Mouse (Mus musculus): Measurements from ENCODE around the gene Cog6. TPM values are rescaled to one million over a fixed set of nuclear protein-coding genes. Genes with fewer than 3 reads are reported as not detected.

The Cog6 gene
- 10 to 100 TPM; 26.1 to 32.2 TPM for total RNA-seq (2021)
- long read RNA-seq, experiment 1, transcript Cog6-201 (19 exons, 3,182 nt) = major isoform, 59 of 64 reads
- long read RNA-seq, experiment 1, partial matches to known transcripts = 2 of 64 reads
- long read RNA-seq, experiment 1, other reads (novel, unspliced or antisense) = 3 of 64 reads
- long read RNA-seq, experiment 2, transcript Cog6-201 (19 exons, 3,182 nt) = major isoform, 75 of 80 reads
- long read RNA-seq, experiment 2, partial matches to known transcripts = 3 of 80 reads
- long read RNA-seq, experiment 2, other reads (novel, unspliced or antisense) = 2 of 80 reads

DNA sequence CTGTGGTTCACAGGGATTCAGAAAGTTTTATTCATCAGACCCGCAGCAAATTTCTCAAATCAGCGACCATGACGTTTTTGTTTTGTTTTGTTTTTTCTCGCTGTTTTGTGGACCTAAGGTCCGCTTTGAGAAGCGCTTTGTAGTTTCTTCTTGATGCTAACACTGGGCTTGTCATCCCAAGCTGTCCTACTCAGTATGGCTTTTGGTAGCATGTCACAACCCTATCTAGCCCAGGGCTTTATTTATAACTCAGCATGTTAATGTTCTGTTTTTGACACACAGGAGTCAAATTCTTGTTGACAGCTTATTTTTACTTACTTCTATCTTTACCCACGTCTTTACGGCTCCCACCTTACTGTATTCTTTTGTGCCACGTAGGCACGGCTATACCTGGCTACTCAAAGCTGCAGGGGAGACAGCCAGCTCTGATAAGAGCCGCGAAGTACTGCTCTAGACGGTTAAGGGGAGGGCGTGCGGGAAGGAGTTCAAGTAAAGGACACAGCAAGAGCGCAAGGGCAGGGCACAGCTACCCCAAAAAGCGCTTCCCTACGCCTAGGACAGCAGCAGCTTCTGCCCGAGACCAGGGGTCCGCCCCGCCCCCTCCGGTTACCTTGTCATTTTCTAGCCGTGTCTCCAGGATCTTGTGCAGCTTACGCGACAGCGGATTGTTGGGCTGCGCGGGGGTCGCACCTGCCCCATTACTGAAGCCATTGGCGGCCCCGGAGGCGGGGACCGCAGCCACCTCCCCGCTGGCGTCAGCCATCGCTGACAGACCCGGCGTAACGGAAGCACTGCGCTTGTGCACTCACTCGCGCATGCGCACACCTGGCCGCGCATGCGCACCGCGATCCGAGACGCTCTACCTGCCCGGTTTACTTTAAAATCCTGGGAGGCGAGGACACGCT lies at the start of gene Cog6:
Gene Cog6, minus strand, starts transcription at position 802 of the 905 bp plus-strand sequence.
- peak; percentile 82 for DNase-seq

DNA sequence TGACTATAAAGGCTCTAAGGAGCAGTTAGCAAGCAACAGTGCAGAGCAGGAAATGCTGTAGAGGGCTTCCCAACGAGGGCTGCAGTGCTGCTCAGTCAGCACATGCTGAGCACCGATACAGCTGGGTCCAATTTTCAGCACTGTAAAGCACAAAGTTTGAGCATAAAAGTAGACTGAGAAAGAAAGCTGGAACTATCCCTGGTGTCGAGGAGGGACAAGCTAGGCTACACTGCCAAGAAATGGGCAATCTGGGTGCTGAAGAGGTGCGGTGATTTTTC lies 49.0 kb upstream of the Cog6 start:
- no peak for DNase-seq

DNA sequence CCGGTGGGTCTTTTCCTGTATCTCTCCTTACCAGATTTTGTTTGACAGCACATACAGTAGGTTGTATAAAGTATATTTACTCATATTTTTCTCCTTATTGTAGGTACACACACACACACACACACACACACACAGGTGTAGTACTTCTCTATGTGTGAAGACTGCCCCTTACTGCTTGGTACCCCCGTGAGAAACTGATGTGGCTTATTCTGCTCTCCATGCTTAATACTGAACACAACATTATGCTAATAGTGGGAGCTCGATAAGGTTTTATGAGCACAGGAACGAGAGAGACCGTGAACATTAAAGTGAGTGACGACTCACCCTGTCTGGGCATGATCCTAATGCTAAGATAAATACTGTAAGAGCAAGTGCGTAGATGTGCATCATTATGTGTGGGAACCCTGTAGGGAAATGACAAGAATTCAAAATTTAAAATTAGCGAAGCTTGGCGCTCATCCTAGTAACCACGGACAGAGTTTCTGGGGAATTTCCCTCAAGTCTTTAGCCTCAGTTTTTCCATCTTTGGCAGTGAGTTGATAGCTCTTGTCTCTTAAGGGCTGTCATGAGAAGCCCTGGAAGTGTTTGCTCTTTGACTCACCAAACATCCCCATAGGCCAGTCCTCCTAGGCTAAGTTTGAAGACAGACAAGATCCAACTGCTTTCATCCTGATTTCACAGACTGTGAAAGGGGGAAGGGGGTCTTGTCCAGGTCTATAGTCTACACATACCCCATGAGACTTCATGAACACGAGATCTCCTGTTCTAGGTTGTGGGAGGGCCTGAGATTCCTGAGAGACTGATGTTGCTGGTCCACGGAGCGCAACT lies 48.4 kb upstream of the Cog6 start:
- DNase-seq = no peak

DNA sequence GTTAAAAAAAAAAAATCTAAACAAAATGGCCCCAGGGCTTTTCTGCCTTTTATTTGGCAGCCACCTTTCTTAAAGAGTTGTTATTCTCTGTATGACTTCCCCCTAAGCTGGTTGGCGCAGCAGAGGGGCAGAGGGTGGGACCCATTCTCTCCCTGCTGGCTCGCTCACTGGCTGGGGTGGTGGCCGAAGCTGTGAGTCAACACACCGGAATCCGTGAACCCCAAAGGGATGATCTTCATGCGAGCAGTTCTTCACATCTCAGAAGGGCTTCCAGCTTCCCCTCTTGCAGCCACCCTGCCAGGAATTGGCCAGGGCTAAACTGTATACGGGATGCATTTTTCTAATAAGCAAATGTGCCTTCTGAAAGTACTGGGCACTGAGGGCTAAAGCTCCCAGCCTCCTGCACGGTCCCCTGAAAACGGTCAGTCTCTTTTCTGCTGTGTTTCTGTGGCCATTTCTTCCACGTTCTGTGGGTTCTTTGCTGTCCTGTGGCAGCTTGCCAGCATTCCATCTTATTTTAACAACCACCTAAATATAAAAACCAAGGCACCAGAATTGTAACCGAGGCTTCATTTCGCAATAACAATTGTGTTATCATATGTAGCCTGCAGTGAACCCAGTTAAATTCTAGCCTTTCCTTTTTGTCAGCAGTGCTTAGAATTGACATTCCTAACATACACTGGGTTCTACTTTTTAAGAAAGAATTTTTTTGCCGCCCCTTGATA lies 46.5 kb upstream of the Cog6 start:
- no peak for DNase-seq

DNA sequence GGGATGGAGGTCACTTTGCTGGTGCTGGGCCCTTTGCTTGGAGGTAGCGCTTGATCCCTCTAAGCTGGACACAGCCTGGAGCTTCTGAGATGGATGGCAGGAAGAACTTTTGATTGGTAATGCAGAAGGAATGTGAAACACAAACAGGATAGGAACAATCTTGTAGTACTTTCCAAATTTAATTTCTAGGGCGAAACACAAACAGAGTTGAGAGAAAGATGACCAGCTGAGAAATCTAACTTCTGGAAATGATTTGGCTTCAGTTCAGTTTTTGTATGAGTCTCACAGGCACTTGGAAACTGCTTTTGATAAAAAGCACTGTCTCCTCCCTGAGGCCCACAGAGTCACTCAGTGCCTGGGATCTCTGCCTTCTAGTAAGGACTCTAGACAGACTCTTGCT lies 42.9 kb upstream of the Cog6 start:
- DNase-seq = no peak

DNA sequence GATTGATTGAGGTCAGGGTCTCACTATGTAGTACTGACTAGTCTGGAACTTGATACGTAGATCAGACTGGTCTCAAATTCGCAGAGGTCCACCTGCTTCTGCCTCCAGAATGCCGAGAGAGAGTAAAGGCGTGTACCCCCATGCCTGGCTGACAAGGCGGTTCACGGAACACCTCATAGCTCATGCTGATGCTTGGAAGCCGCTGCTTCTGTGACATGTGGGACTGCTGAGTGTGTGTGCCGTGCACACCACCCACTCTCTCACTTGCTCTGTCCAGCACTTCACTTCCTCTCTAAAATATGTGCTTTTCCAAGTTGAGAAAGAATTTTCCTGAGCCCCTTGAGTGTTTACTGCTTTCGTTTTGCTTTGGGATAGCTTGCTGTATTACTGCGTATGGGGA lies 39.4 kb upstream of the Cog6 start:
- no peak for DNase-seq

DNA sequence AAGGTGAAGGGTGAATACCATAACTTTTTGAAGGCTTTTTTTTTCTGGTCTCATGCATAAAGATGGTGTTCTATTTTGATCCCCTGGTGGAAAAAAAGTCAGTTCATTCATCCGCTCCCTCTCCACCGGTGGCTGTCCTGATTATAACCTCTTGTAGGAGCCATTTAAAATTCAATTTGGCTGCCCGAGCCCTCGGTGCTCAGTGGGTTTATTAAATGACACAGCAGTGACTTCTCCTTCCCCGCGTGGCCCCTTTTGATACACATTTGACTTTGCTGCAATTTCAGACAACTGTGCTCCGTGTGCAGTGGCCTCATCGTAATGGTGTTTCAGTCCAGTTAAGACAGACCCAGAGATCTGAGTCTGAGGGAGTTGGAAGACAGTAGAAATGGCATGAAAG lies 35.3 kb upstream of the Cog6 start:
- DNase-seq = no peak

DNA sequence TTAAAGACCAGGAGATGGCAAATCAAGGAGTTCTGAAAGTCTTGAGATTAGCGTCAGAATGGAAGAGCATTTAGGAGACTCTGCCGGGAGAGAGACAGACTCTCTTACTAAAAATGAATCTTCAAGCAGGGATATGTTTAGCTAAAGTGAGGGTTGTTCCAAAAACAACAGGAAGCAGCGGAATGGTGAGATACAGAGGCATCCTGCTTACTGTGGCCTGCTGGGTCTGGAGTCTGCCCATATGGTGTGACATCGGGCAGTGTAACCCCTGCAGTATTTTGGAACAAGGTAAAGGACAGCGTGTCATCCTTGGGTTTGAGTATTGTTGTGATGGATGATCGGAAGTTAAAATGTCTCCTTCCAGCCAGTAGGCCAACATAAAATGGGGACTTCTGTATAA lies 29.3 kb upstream of the Cog6 start:
- no peak for DNase-seq

DNA sequence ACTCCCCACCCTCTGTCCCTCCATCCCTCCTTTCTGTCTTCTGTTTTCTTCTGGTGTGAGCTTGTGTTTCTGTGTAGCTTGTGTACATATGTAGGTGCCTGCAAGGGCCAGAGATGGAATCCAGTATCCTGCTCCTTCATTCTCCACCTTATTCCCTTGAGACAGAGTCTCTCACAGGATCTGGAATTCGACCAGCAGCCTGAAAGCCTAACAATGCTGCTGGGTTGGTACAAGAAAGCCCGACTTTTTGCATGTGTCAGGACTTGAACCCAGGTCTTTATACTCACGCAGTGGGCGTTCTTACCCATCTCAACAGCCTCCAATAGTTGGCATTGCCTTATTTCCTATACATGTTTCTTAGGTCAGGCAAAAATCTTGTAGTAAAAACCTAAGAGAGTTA lies 28.7 kb upstream of the Cog6 start:
- no peak for DNase-seq

DNA sequence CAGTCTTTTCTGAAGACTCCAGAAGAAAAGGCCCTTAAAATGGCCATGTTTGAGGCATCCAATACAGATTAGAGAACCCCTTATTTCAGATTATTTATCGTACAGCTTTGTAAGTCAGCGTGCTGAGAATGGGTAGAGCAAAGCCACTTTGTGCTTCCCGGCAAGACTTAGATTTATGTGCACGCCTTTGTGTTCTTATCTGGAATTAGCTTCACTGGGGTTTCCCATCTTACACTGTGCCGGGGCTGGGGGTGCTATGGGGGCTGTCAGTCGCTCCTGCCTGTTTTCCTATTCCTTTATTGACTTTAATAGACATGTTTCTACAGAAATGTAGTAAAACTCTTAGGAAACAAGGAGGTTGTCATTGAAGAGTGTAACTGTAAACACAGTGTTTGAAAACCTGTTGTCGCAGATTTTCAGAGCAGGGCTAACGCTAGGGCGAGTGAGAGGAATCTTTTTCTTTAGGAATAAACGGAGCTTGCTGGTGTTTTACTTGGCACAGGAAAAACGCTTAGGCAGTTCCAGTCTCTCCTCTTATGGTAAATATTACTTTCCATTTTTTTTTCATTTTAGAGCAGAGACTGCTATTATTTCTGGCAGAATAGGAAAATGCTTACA lies 27.8 kb upstream of the Cog6 start:
- no peak for DNase-seq

DNA sequence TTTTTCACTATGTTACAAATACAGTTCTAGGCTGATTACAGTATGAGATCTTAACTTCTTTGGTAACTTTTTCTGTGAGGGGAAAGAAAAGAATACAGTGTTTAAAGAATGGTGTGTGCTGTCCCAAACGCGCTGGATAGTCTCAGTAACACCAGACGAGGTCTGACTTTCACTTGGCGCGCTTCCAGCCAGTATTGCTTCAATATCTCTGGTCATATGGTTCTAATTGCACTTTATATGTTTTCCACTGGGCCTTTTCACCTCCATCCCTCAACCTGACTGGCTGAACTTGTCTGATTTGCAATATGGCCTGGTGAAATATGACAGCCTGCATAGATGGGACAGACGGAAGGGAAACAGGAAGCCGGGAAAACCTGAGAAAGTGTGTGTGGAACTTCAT lies 27.2 kb upstream of the Cog6 start:
- DNase-seq = peak; percentile 35

DNA sequence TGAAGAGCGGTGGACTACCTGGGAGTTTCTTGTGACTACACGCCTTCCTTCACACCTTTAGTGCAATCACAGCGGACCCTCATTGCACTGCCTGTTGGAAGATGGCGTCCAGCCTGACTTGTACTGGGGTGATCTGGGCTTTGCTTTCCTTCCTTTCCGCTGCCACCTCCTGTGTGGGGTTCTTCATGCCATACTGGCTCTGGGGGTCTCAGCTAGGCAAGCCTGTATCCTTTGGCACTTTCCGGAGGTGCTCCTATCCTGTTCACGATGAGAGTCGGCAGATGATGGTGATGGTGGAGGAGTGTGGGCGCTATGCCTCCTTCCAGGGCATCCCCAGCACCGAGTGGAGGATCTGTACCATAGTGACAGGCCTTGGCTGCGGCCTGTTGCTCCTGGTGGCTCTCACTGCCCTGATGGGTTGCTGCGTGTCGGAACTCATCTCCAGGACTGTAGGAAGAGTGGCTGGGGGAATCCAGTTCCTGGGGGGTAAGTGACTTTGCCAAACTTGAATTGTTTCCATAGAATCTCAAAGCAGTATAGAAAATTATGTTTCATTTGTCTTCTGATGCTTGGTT lies 26.3 kb upstream of the Cog6 start:
- DNase-seq = no peak

DNA sequence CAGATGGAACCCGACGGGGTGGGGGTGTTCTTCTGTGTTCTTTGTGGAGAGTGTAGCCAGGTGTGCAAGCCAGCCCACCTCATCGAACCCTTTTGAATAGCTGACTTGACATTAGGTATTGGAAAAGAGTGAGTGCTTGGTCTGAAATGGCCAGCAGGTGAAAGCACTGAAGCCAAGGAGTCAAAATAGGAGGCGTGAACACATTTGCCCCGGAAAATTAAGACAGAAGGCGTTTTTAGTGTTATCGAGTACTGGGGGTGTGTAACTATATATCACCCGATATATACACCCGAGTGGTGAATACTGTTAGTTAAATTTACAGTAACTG lies 25.2 kb upstream of the Cog6 start:
- DNase-seq = no peak

DNA sequence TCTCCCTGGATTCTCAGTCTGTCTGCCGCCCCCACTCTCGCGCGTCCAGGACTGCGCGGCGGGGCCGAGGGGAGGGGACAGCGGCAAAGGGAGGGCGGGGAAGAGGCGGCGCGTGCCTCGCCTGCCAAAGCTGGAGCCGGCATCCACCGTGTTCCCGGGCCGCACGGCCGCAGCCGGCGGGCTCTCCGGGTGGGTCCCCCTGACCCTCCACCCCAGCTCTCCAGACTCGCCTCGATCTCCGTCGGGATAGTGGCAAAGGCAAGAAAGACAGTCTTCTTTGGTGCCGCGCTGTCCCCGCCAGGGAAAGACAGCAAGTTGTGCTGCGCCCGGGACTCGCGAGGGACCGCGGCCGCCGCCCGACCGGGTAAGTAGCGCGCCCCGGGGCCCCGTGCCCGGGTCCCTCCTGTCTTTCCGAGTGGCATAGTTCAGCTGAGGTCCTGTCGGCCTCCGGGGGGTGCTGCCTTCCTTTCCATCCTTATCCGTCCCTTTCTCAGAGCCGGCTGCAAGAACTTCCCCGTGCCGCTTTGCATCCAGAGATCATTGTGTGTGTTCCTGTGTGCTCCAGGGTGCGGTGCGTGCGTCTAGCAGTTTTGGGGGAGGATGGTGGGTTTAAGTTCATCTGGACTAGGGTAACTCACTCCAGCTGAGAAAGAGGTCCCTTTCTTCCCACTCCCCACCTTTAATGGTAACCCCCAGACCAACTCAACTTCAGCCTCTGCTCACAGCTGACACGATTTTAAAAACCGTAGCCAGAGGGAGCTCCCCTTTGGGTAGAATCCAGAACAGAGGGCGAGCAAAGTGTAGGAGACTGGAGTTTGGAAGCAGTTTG lies 24.6 kb upstream of the Cog6 start, which contains the start of gene Lhfp:
Gene Lhfp, plus strand, starts transcription at position 118 of the 829 bp plus-strand sequence.
- DNase-seq = peak; percentile 73

DNA sequence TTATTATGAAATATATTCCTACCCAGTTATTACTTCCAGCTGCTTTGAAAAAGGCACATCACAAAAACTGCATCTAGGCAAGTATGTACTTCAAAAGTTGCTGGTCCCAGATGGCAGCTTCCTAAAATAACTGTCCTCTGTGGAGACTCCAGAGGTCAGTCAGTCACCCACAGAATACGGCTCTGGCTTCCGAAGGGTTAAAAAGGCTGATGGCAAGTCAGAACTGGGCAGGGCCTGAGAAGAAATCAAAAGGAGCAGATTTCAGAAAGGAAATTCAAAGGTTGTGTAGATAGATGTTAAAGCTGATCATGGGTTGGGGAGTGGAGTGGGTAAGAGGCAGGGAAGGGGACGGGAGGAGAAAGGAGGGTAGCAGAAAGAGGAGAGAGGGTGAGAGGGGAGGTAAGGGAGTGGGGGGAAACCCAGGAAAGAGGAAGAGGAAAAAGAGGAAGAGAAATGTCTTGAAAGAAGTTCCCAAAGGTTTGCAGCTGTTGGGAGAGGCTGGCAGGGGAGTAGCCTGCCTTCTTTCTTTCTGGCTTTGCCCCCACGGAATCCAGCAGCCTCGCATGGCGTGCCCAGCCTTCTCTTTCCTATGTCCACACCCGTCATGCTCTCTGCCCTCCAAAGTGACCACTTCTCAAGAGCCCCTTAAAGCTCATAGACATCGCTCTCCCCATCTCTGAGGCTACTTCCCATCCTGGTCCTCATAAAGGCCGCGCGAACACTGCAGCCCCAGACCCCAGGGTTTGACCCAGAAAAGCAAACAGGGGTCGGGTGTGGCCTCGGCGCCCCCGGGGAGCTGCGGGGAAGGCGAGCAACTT lies 23.8 kb upstream of the Cog6 start:
- DNase-seq = no peak

DNA sequence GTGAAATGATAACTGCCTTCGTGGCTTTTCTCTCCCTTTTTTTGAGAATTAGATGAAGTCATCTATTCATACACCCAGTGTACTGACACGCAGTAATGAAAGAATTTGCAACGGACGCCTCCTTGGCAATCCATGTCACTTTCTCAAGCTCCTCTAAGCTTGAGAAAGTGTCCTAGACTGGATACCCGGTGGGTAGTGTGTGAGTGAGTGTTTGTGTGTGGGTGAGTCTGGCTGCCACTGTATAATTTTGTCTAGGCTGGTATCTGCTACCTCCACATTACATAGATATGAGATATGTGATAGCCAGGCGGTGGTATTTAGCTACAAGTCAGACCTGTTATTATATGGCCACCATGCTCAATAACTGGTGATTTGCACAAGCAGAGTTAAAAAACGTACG lies 22.7 kb upstream of the Cog6 start:
- no peak for DNase-seq

DNA sequence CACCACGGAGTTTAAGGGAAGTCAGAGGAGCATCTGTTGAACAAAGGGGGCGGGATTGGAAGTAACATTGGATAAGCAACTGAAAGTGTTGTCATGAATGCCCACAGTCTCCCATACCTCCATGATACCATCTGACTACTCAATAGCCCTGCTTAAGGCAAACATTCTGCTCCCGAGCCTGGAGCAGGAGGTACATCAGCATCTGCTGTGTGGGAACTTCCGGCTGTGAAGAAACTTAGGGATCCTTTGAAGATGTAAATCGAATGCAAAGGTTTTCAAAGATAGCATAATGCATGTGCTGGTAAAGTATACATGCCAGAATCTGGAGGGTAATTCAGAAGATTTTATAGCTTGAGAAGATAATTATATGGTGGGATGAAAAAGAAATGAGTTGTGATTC lies 21.9 kb upstream of the Cog6 start:
- no peak for DNase-seq

DNA sequence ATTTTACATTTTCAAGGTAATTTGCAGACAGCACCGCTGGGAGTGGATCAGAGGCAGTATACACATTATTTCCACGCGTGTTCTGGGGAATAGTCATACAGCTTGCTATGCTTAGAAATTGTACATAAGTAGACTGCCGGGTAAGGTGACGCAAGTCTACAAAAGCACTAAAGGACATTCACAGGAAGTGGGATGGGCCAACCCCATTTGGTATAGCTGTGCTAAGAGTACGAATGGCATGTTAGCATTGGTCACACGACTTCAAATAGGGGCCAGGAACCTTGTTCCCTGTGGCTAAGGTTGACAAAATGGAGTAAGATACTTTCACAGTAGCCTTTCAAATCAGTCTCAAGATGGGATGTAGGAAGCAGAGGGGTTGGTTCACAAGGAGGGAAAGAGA lies 19.9 kb upstream of the Cog6 start:
- DNase-seq = no peak

DNA sequence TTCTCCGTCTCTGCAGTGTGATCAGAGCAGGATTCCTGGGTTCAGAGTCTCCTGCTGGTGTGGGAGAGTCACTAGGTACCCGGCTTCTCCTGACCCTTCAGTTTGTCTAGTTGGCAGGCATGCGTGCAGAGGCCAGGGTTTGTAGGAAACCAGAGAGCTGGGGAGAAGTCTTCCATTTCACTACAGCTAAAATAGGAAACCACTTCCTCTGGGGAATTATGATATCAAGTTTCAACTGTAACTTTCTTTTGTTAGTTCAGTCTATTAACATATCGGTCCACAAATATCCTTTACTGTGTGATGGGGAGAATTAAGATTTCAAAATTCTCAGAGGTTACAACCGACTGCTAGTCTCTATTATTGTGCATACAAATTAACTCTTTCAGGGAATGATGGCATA lies 19.0 kb upstream of the Cog6 start:
- DNase-seq = no peak

DNA sequence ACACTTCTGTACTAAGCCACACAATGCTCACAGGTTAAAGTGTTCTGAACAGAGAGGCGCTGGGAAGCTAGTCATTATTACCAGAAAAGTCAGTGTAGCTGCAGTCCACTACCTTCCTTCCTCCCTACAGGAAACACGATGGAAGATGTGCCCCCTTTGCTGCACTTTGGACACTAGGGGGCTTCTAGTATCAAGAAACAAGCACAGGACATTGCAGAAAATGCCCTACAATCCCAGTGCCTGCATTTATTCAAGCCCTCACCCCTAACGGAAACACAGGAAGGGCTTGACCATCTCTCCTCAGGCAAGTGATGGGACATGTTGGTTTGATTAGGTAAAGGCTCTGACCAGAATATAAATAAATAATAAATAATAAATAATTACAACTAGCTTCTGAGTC lies 16.4 kb upstream of the Cog6 start:
- no peak for DNase-seq

Data from gastrocnemius, postnatal 10 days (tissue).